Mouse (Mus musculus) spleen, adult 2 months (tissue): ENCODE measurements around the gene Lrrc59.

Source experiments
- CTCF ChIP-seq: fragments of 200-500 bp; IDR thresholded peaks from 2 replicates; pipeline ENCODE4 v1.5.1; 2011; ENCODE audit warnings: mild to moderate bottlenecking, inconsistent platforms; ENCODE audit not compliant: insufficient read depth, insufficient read length, insufficient replicate concordance; ENCODE audit errors: extremely low read depth
- POLR2A ChIP-seq: fragments of 200-500 bp; IDR thresholded peaks from 2 replicates; pipeline ENCODE4 v1.6.1; 2011; ENCODE audit warnings: low read depth, low read length, inconsistent platforms

DNA sequence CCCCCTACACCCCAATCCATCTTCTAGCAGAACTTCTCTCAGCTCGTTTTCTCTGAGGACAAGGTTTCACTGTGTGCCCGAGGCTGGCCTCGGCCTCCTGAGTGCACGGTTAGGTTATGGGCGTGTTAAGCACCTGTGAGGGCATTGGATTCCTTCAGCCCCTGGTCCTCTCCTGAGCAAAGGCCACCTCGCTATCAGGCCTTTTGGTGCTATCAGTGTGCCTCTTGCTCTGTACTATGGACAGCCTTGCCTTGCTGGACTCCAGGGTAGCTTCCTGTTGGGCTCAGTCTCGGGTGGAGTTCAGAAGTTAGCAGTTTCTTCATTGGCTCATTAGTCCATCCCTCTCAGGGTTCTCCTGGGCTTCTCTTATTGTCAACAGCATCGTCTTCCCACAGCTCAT is 3.4 kb downstream of the Lrrc59 start:
- no peak for TF ChIP-seq CTCF
- no peak for TF ChIP-seq POLR2A
